Mouse (Mus musculus): Measurements from ENCODE around the gene Kpna7.
A peak's percentile ranks its signal among the peaks of the same experiment; 100 is the strongest.

Kpna7 gene

DNA sequence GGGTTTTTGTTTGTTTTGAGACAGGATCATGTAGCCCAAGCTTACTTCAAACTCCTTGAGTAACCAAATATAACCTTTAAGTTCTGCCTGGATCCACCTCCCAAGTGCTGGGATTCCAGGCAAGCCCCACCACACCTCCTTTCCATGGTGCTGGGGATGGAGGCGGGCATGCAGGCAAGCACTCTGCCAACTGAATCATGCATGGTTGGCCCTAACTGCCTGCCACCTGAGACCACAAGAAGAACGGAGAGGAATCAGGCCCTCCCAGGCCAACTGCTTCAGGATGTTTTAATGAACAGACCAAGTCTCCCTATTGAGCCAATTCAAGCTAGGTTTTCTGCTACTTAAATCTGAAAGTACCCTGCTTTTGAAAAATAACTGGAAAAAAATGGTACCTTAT is 131.2 kb downstream of the Kpna7 start:
- DNase-seq = no peak

DNA sequence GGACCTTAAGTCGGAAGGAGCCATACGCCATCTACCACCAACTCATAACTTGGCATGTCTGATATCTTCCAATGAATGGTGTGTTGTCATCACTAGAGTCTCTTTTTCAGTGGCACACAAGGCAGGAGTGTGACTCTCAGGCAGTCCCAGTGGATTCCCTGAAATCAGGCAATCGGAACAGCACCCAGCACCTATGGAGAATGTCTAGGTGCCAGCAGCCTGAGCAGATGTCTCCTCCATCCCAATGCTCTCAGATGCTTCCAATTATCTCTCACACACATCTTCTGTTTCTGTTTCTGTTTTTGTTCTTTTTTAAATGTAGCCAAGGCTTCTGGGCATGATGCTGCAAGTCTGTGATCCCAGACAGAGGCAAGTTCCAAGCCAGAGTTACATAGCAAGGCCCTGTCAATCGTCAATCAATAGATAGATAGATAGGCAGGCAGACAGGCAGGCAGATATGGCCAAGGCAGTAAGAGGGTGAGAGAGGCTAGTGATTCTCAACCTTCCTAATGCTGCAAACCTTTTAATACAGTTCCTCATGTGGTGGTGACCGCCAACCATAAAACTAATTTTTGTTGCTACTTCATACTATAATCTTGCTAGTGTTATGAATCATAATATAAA is 133.3 kb downstream of the Kpna7 start:
- no peak for DNase-seq

GRCm38 (mm10) chr5:144949856-144950255 is 134.0 kb downstream of the Kpna7 start:
- DNase-seq = no peak

DNA sequence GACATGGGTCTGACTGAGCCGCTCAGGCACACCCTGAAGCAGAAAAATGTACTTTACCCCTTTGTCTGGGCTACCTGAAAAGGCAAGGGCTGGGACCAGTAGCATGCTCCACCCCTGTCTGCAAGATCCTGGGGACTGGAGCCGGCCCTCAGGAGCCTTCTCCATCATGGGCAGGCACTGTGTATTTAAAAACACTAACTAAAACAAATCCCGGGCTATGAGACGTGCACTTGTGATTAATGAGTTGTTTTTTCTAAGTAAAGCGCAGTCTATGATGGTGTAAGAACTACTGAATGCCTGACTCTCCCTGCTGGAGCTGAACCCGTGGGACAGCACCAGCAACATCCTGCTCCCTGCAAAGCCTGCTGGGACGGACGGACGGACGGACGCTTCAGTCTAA is 135.4 kb downstream of the Kpna7 start:
- no peak for DNase-seq

DNA sequence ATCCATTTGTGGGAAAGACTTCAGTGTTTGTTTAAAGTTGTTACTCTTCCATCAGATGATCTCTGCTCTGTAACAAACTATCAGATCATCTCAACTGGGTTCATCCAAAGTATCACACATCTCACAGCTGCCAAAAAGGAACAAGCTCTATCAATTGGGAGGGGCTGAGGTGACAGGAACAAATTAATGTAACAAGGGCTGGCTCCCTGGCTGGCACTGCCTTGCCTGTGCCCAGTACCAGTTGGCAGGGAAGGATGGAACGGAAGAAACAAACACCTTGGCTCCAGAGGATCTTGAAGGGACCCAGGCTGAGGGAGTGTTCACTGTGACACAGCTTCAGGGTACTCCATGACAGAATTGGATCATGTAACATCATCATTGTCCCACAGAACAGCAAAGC is 135.8 kb downstream of the Kpna7 start:
- no peak for DNase-seq

GRCm38 (mm10) chr5:144946032-144946431 is 137.8 kb downstream of the Kpna7 start:
- DNase-seq = peak; percentile 37

DNA sequence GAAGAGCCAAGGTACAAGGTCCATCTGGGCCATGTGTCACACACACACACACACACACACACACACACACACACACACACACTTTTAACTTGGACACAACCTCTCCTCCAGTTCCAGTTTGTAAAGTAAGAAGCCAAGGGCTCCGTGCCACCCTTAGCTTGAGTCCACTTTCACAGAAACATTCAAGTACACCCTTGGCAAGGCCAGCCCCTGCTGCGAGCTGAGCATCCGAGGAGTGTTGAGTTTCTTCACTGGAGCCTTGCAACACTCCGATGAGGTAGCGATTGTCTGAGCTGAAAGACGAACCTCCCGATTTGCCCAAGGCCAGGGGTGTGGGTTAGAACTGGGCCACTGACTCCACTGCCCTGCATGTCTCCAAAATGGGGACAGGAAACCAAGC is 138.9 kb downstream of the Kpna7 start:
- no peak for DNase-seq

DNA sequence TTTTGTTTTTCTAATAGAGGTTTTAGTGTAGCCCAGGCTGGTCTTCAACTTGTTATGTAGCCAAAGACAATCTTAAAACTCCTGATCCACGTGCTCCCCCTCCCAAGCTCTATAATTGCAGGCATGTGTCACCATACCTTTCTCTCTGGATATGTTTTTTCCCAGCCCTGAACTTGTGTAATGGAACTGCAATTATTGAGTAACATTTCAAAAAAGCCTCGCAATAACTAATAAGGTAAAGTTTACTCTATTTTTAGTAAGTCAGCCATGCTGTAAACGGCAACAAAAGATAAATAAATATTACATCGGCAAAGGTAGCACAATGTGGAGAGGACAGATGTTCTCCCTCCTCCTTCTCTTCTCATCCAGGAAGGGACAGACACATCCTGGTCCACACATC is 139.5 kb downstream of the Kpna7 start:
- DNase-seq = no peak

DNA sequence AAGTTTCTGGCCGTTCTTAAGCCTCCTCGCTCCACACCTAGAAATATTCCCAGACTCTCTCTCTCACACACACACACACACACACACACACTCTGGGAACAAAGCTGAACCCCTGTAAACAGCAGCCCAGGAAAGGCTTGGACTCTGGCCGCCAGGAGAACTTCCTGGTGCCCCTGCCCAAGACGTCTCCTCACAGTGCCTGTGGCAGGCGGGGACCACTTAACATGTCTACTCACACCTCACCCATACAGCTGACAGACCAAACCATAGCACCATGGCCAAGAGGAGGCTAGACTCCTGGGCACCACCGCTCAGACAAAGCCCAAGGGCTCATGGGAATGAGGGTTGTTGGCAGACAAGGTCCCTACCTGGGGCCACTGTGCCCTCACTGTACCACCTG is 140.5 kb downstream of the Kpna7 start:
- DNase-seq = no peak

- no peak for DNase-seq
These were observed 141.4 kb downstream of the Kpna7 start for GRCm38 (mm10) chr5:144942431-144942830.

DNA sequence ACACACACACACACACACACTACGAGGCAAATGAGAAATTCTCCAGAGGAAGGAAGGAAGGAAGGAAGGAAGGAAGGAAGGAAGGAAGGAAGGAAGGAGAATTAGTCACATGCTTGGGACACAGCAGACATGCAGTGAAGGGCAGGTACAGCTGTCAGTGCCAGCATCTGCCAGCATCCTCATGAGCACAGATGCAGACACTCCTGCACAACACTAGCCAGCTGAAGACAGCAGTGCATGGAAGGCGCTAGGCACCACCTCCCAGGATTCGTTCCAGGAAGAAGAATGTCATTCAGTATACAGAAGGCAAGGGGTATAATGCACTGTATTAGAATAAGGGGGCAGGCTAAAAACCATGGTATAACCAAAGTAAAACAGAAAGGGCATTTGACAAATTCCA is 142.9 kb downstream of the Kpna7 start:
- DNase-seq = no peak

DNA sequence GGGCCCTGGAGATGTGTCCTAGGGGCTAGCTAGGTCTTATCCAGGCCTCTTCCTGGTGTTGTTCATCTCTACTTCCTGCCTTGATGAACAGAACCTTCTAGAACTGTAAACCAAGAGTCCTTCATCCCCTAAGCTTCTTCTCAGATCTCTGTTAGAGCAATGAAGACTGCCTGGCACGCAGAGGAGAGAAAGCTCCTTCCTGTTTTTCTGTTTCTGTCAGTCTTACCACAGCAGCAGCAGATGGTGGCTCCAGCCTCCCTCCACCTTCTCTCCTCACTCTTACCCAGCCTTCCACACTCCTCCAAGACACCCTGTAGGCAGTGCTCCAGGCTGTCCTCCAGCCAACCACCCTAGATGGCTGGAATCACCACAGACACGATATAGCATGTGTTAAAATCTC is 146.5 kb downstream of the Kpna7 start:
- no peak for DNase-seq

Measured in right cerebral cortex, postnatal 4 days (tissue).